Mouse (Mus musculus): ENCODE measurements around the gene Pde4b. TPM values are rescaled to one million over a fixed set of nuclear protein-coding genes. Genes with fewer than 3 reads are reported as not detected.

Gene Pde4b
- polyA plus RNA-seq, 1 experiment: 0.81 TPM

DNA sequence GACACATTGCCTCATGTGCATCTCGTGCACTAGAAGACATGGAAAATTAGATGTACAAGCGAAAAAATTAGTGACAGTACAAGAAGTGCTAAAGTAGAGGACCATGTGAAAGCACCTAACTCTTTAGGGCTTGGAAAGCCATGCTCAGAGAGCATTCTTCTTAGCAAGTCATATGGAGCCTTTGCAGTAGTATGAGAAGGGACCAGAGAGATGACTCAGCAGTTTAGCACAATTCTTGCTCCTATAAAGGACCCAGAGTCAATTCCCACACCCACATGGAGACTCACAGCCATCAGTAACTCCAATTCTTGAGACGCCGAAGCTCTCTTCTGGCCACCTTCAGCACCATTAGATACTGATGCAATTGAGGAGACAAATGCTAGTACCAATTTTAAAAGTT lies 525.3 kb downstream of the Pde4b start:
- TF ChIP-seq EP300 (IDR thresholded peaks at IDR 0.05; ENCODE audit: insufficient read depth, low read depth, low read length): no peak
- no peak for TF ChIP-seq CTCF (IDR thresholded peaks at IDR 0.05; ENCODE audit: low read depth, low read length)
- TF ChIP-seq POLR2A (IDR thresholded peaks at IDR 0.05; ENCODE audit: insufficient read depth, low read length): no peak
- Histone ChIP-seq H3K4me3 (ENCODE audit: low read depth, low read length) (no peak overlapping the region), H3K9ac (ENCODE audit: low read depth, poor library complexity, severe bottlenecking) (no peak overlapping the region), H3K27me3 (ENCODE audit: control insufficient read depth, insufficient read depth, low read length, poor library complexity, severe bottlenecking) (no peaks in the 10 kb centered on the region), H3K9me3 (replicated peaks; ENCODE audit: control insufficient read depth, insufficient read depth, low read length, poor library complexity, severe bottlenecking) (no peaks in the 10 kb centered on the region), H3K36me3 (ENCODE audit: control insufficient read depth, insufficient read depth, low read length, poor library complexity, severe bottlenecking) (no peaks in the 10 kb centered on the region), H3K27ac (ENCODE audit: insufficient read depth, low read length) (no peak overlapping the region), H3K4me1 (ENCODE audit: control insufficient read depth, insufficient read depth, low read length) (no peaks in the 10 kb centered on the region)

DNA sequence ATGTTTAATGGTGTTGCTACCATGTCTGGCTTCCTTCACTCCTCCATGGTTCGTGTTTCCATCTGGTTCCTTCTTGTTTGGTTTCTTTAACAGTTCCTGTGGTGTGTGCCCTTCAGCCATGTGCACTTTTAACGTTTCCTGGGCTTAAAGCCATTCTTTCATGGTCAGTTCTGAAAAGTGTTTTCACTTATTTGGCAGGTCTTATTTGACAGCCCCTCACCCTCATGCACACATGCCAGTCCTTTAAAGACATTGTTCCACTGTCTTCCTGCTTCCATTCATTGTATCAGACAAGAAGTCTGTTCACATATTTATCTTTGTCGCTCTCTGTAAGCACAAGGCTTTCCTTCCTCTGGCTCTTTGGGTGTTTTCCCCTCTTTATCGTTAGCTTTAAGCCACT lies 530.4 kb downstream of the Pde4b start:
- Histone ChIP-seq H3K9me3 (replicated peaks; ENCODE audit: control insufficient read depth, insufficient read depth, low read length, poor library complexity, severe bottlenecking) (no peaks in the 10 kb centered on the region), H3K27ac (ENCODE audit: insufficient read depth, low read length) (no peak overlapping the region), H3K27me3 (ENCODE audit: control insufficient read depth, insufficient read depth, low read length, poor library complexity, severe bottlenecking) (no peaks in the 10 kb centered on the region), H3K4me3 (ENCODE audit: low read depth, low read length) (no peak overlapping the region), H3K4me1 (ENCODE audit: control insufficient read depth, insufficient read depth, low read length) (no peaks in the 10 kb centered on the region), H3K36me3 (ENCODE audit: control insufficient read depth, insufficient read depth, low read length, poor library complexity, severe bottlenecking) (no peaks in the 10 kb centered on the region), H3K9ac (ENCODE audit: low read depth, poor library complexity, severe bottlenecking) (no peak overlapping the region)
- TF ChIP-seq POLR2A (IDR thresholded peaks at IDR 0.05; ENCODE audit: insufficient read depth, low read length) (no peak), EP300 (IDR thresholded peaks at IDR 0.05; ENCODE audit: insufficient read depth, low read depth, low read length) (no peak), CTCF (IDR thresholded peaks at IDR 0.05; ENCODE audit: low read depth, low read length) (no peak)

DNA sequence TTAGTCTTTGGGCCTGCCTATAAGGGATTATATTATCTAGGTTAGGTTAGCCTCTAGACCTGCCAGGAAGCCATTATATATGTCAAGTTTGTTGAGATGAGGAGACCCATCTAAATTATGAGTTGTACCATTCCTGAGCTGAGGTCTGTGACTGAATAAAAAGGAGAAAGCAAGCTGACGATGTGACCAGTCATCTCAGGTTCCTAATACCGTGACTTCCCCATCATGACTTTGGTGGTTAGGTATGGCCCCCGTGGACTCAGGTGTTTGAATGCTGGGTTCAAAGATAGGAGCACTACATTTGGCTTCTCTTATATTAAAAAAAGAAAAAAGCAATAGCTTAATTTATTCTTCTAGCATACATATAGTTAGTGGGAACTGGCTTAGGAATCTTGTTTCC lies 531.3 kb downstream of the Pde4b start:
- Histone ChIP-seq H3K4me3 (ENCODE audit: low read depth, low read length) (no peak overlapping the region), H3K27ac (ENCODE audit: insufficient read depth, low read length) (no peak overlapping the region), H3K27me3 (ENCODE audit: control insufficient read depth, insufficient read depth, low read length, poor library complexity, severe bottlenecking) (no peaks in the 10 kb centered on the region), H3K36me3 (ENCODE audit: control insufficient read depth, insufficient read depth, low read length, poor library complexity, severe bottlenecking) (no peaks in the 10 kb centered on the region), H3K9ac (ENCODE audit: low read depth, poor library complexity, severe bottlenecking) (no peak overlapping the region), H3K9me3 (replicated peaks; ENCODE audit: control insufficient read depth, insufficient read depth, low read length, poor library complexity, severe bottlenecking) (no peaks in the 10 kb centered on the region), H3K4me1 (ENCODE audit: control insufficient read depth, insufficient read depth, low read length) (no peaks in the 10 kb centered on the region)
- TF ChIP-seq CTCF (IDR thresholded peaks at IDR 0.05; ENCODE audit: low read depth, low read length) (no peak), POLR2A (IDR thresholded peaks at IDR 0.05; ENCODE audit: insufficient read depth, low read length) (no peak), EP300 (IDR thresholded peaks at IDR 0.05; ENCODE audit: insufficient read depth, low read depth, low read length) (no peak)

DNA sequence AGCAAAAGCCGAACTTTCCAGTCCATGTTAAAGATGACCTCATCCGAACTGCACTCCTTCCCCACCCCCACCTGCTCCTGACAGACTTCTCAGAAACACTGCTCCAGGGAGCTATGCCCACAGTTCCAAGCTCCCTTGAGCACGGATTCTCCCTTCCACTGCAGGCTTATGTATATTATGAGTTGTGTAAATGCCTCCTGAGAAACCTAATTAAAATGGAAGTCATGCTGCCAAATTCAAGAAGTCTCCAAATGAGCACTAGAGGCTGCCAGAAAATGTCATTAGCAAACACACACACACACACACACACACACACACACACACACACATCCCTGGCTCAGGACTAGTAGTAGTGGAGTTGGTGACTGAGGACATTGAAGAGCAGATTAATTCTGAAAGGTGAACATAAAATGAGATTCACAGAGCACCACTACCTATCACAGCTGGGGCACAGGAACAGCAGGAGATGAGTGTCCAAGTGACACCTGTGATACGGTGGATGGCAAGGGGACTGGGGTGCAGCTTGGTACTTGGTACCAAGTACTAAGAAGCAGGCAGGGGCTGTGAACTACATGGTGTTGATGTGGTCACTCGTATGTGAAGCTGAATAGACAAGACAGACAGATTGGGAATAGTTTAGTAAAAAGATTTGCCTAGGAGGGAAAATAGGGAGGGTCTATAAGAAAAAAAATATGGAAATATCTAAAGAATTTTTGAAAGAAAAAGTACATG lies 533.0 kb downstream of the Pde4b start:
- no peak overlapping the region for H3K9ac ChIP-seq (ENCODE audit: low read depth, poor library complexity, severe bottlenecking)
- no peaks in the 10 kb centered on the region for H3K4me1 ChIP-seq (ENCODE audit: control insufficient read depth, insufficient read depth, low read length)
- H3K27me3 ChIP-seq (ENCODE audit: control insufficient read depth, insufficient read depth, low read length, poor library complexity, severe bottlenecking): no peaks in the 10 kb centered on the region
- H3K27ac ChIP-seq (ENCODE audit: insufficient read depth, low read length): no peak overlapping the region
- TF ChIP-seq CTCF (IDR thresholded peaks at IDR 0.05; ENCODE audit: low read depth, low read length): no peak
- TF ChIP-seq EP300 (IDR thresholded peaks at IDR 0.05; ENCODE audit: insufficient read depth, low read depth, low read length): no peak
- TF ChIP-seq POLR2A (IDR thresholded peaks at IDR 0.05; ENCODE audit: insufficient read depth, low read length): no peak
- no peaks in the 10 kb centered on the region for H3K36me3 ChIP-seq (ENCODE audit: control insufficient read depth, insufficient read depth, low read length, poor library complexity, severe bottlenecking)
- H3K9me3 ChIP-seq (replicated peaks; ENCODE audit: control insufficient read depth, insufficient read depth, low read length, poor library complexity, severe bottlenecking): no peaks in the 10 kb centered on the region
- no peak overlapping the region for H3K4me3 ChIP-seq (ENCODE audit: low read depth, low read length)

DNA sequence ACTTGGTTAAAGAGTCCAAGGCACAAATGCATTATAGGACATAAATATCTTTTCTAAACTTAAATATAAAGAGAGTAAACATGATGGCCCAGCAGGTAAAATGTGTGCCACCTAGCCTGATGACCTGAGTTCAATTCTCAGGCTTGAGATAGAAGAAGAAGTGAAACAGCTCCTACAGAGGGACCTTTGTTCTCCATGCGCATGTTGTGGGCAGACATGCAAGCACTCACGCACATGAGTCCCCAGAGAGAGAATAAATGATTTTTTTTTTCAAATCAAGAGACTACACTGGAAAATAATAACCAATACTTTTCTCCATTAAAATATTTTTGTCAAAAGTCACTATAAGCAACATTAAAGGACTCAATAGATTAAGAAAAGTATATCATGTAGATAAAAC lies 533.8 kb downstream of the Pde4b start:
- H3K9me3 ChIP-seq (replicated peaks; ENCODE audit: control insufficient read depth, insufficient read depth, low read length, poor library complexity, severe bottlenecking): no peaks in the 10 kb centered on the region
- no peaks in the 10 kb centered on the region for H3K36me3 ChIP-seq (ENCODE audit: control insufficient read depth, insufficient read depth, low read length, poor library complexity, severe bottlenecking)
- no peak for TF ChIP-seq EP300 (IDR thresholded peaks at IDR 0.05; ENCODE audit: insufficient read depth, low read depth, low read length)
- no peak for TF ChIP-seq POLR2A (IDR thresholded peaks at IDR 0.05; ENCODE audit: insufficient read depth, low read length)
- no peak for TF ChIP-seq CTCF (IDR thresholded peaks at IDR 0.05; ENCODE audit: low read depth, low read length)
- no peak overlapping the region for H3K9ac ChIP-seq (ENCODE audit: low read depth, poor library complexity, severe bottlenecking)
- H3K4me3 ChIP-seq (ENCODE audit: low read depth, low read length): no peak overlapping the region
- no peaks in the 10 kb centered on the region for H3K4me1 ChIP-seq (ENCODE audit: control insufficient read depth, insufficient read depth, low read length)
- no peaks in the 10 kb centered on the region for H3K27me3 ChIP-seq (ENCODE audit: control insufficient read depth, insufficient read depth, low read length, poor library complexity, severe bottlenecking)
- no peak overlapping the region for H3K27ac ChIP-seq (ENCODE audit: insufficient read depth, low read length)

DNA sequence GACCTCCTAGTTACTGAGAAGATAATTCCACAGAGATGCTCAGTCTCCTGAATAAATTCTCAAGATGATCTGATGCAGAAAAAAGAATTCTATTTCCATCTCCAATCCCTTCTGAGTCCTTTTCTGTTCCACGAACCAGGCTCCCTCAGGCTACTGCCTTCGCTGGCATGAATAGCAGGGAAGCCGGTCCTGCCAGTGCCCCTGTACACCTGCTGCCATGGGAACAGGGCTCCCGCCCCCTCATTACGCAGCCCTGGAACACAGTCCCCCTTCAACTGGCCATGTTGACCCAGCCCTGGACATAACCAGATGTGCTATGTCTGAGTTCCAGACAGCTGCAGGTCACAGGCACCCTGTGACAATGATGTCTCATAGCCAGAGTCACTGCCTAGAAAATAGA lies 535.6 kb downstream of the Pde4b start:
- H3K4me3 ChIP-seq (ENCODE audit: low read depth, low read length): no peak overlapping the region
- H3K27ac ChIP-seq (ENCODE audit: insufficient read depth, low read length): no peak overlapping the region
- H3K9ac ChIP-seq (ENCODE audit: low read depth, poor library complexity, severe bottlenecking): no peak overlapping the region
- TF ChIP-seq POLR2A (IDR thresholded peaks at IDR 0.05; ENCODE audit: insufficient read depth, low read length) (no peak), EP300 (IDR thresholded peaks at IDR 0.05; ENCODE audit: insufficient read depth, low read depth, low read length) (no peak), CTCF (IDR thresholded peaks at IDR 0.05; ENCODE audit: low read depth, low read length) (no peak)
- no peaks in the 10 kb centered on the region for H3K9me3 ChIP-seq (replicated peaks; ENCODE audit: control insufficient read depth, insufficient read depth, low read length, poor library complexity, severe bottlenecking)
- H3K27me3 ChIP-seq (ENCODE audit: control insufficient read depth, insufficient read depth, low read length, poor library complexity, severe bottlenecking): no peaks in the 10 kb centered on the region
- no peaks in the 10 kb centered on the region for H3K4me1 ChIP-seq (ENCODE audit: control insufficient read depth, insufficient read depth, low read length)
- H3K36me3 ChIP-seq (ENCODE audit: control insufficient read depth, insufficient read depth, low read length, poor library complexity, severe bottlenecking): no peaks in the 10 kb centered on the region

Data from ES-Bruce4 (cell line).